Mouse (Mus musculus) cerebellum, postnatal 10 days (tissue): ENCODE data around the gene Efl1.
"Not testable (repeated sequence)": the region's sequence is repeated elsewhere in the genome, so short reads cannot be mapped to it uniquely, and the experiment has no call there.

ENCODE experiments used
- DNase-seq, 2 experiments: peaks; one replicate each; pipeline ENCODE4 v3.0.0; 2021; ENCODE audit warnings: mixed read lengths in 2 of 2

Efl1 gene

GRCm38 (mm10) chr7:82764951-82765350, 116.5 kb downstream of the Efl1 start:
- DNase-seq = no peak

- no peak for DNase-seq
Measured at GRCm38 (mm10) chr7:82766623-82767022, 118.2 kb downstream of the Efl1 start.

DNA sequence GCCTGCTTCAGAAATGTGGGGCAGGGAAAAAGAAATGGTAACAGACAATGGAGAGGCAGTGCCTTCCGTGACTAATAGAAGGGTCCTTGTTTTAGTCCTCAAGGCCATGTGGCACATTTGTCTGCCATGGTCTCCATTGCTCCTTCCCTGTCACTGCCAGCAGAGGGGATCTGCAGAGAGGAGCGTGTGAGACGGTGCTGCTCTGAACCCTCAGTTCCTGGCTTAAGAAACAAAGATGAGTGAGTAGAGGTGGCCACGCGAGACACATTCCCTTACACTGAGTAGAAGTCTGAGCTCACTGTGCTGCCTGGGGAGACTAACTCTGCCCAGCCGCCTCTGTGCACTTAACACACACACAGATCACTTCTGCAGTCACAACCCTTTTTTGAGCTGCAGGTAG, 121.8 kb downstream of the Efl1 start:
- DNase-seq = peak; percentile 25

DNA sequence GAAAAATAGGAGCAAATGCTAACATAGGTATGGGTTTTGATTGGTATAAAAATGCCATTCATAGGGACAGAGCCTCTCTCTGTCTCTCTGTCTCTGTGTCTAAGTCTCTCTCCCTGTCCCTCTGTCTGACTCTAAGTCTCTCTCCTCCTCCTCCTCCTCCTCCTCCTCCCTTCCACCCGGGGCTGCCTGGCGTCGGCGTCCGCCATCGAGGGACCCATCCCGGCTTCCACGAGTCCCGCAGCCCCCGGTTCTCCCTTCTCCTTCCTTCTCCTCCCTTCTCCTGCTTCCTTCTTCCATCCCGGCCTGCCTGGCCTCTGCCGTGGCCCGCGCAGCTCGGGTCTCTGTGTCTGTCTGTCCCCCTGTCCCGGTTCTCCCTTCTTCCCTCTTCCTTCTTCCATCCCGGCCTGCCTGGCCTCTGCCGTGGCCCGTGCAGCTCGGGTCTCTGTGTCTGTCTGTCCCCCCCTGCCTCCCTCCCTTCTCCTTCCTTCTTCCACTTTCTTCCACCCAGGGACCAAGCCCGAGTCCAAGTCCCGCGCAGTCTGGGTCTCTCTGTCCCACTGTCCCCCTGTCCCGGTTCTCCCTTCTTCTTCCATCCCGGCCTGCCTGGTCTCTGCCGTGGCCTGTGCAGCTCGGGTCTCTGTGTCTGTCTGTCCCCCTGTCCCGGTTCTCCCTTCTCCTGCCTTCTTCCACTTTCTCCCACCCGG, 122.7 kb downstream of the Efl1 start:
- not testable (repeated sequence) for DNase-seq

DNA sequence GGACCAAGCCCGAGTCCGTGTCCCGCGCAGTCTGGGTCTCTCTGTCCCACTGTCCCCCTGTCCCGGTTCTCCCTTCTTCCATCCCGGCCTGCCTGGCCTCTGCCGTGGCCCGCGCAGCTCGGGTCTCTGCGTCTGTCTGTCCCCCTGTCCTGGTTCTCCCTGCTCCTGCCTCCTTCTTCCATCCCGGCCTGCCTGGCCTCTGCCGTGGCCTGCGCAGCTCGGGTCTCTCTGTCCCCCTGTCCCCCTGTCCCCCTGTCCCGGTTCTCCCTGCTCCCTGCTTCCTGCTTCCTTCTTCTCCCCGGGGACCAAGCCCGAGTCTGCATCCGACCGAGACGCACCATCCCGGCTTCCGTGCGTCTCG, 123.2 kb downstream of the Efl1 start:
- DNase-seq = not testable (repeated sequence)

GRCm38 (mm10) chr7:82772481-82772880, 124.1 kb downstream of the Efl1 start:
- peak; percentile 51 to 69 for DNase-seq

GRCm38 (mm10) chr7:82773150-82773549, 124.7 kb downstream of the Efl1 start:
- DNase-seq = no peak

DNA sequence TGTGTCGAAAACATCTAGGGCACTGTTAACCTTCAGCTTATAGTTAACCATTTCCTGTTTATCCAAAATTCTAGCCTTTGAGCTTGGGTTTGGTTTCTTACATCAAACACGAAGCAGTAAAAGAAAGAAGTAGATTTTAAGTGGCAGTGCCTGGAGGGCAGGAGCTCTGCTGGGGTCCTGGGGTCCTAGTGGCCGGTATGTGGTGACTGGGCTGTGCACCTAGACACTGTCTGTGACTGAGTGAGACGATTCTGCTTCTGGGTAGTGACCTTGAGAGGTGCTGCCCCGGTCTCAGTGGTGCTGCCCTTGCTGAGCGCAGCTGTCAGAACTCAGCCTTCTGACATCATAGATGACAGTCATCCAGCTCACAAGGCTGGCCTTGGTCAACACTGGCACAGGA, 125.5 kb downstream of the Efl1 start:
- DNase-seq = no peak

DNA sequence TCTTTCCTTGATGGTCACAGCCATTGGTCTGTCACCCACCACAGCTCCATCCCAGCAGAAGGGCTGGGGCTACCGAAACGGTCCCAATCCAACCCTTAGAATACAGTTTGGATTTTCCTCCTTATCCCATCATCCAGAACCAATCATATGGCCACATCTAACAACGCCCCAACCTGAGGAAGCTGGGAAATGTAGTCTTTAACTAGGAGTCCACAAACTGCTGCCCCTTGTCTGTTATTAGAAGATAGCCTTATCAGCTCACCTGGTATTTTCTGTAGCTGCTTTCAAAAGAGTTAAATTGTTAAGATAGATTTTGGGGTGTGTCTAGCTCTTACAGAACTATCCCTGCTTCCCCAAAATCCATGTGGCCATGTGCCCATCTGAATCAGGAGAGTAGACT, 126.7 kb downstream of the Efl1 start:
- no peak for DNase-seq

DNA sequence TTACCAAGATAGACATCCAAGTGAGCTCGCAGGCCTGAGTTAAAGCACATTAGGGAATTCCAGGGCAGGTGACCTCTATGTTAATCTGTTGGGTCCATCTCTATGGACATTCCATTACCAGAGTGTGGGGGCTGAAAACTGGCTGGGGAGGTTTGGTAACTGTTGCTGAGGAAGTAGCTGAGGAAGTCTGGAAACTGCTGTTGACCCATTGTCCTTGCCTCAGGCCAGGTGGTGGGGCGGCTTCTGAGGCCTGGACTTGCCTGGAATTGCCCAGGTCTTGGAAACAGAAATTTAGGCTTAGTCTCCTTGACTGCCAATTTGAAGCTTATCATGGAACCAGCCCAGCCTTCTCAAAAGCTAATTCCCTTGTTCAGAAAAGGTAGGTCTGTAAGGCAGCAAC, 134.7 kb downstream of the Efl1 start:
- DNase-seq = no peak

- DNase-seq = no peak
Measured at GRCm38 (mm10) chr7:82783693-82784092, 135.3 kb downstream of the Efl1 start.

- no peak for DNase-seq
Measured at GRCm38 (mm10) chr7:82785335-82785934, 137.0 kb downstream of the Efl1 start.

DNA sequence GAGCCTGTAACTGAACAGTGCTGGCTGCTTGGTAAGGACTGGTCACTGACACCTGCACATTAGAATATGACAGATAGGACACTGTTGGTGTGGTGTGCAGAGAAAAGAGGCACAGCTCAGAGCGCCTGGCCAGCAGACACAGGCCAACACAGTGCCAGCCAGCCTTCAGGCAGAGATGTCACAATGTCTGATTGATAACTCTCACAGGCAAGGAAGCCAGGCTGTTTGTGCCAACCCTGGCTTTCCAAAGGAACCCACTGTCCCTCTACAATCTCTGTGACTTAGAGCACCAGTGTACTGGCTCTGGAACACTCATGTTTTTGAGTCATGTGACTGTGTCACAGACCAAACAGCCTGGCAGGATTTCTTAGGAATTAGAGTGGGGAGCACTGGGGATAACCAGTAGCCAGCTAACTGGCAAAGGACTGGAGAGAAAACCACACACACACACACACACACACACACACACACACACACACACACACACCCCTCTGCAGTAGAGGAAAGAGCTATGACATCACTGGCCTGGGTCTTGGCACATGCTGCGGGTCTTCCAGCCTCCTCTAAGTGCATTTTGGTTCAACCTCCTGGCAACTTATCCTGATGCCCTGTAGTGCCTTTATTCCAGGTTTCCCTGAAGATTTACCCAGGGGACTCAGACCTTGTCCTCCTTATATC, 137.7 kb downstream of the Efl1 start:
- peak; percentile 32 to 50 for DNase-seq

DNA sequence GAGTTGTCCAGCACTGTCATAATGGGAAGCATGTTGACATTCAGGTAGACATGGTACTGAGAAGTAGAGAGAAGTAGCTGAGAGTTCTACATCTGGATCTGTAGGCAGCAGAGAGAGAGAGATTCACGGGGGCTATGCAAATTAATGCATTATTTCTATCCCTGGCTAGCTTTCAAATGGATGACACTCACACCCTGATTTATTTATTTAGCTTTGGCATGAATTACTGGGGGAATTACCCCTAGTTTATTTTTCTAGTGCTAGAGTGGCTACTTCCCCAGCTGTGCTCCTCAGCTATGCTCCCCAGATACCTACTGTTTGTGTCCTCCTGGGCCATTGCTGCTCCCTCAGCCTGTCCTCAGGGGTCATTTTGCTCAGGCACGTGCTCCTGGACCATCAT, 144.2 kb downstream of the Efl1 start:
- DNase-seq = no peak

- no peak for DNase-seq
Measured at GRCm38 (mm10) chr7:82793111-82793510, 144.7 kb downstream of the Efl1 start.

- DNase-seq = no peak
Measured at GRCm38 (mm10) chr7:82794542-82794941, 146.1 kb downstream of the Efl1 start.

GRCm38 (mm10) chr7:82802206-82802605, 153.8 kb downstream of the Efl1 start:
- DNase-seq = no peak

GRCm38 (mm10) chr7:82808257-82808656, 159.8 kb downstream of the Efl1 start:
- DNase-seq = peak; percentile 46 to 49

DNA sequence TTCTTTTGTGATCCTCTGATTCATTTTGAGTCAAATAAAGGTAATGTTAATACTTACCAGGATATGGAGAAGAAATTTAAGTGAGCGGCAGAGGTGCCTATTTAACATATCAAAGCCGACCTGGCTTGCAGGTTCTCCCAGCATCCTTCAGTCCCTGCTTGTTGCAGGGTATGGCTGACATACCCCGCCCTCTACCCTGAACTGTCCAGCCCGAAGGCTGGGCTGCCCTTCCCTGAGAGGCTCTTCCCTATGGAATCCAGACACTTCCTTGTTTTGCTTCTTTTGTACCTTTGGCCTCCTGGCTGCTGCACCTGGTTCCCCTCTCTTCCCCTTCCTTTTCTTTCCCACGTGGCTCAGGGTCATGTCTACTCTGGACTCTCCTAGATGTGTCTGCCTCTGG, 160.7 kb downstream of the Efl1 start:
- DNase-seq = no peak

GRCm38 (mm10) chr7:82810799-82811139, 162.4 kb downstream of the Efl1 start:
- no peak for DNase-seq

GRCm38 (mm10) chr7:82811140-82811851, 162.9 kb downstream of the Efl1 start:
- no peak for DNase-seq

- DNase-seq = no peak
Measured at GRCm38 (mm10) chr7:82812186-82813155, 164.1 kb downstream of the Efl1 start.
